Mouse (Mus musculus): Measurements from ENCODE around the gene Pptc7. TPM values are rescaled to one million over a fixed set of nuclear protein-coding genes. Genes with fewer than 3 reads are reported as not detected.

Pptc7 gene
- 100 to 1,000 TPM; 112 to 135 TPM for total RNA-seq (2021)
- long read RNA-seq, experiment 1, full-length matches to known transcripts = 21 of 55 reads
- long read RNA-seq, experiment 1, partial matches to known transcripts = 1 of 55 reads
- long read RNA-seq, experiment 1, other reads (novel, unspliced or antisense) = 33 of 55 reads
- long read RNA-seq, experiment 2, full-length matches to known transcripts = 6 of 29 reads
- long read RNA-seq, experiment 2, partial matches to known transcripts = 0 of 29 reads
- long read RNA-seq, experiment 2, other reads (novel, unspliced or antisense) = 23 of 29 reads

GRCm38 (mm10) chr5:122284183-122285028 lies at the start of gene Pptc7:
Gene Pptc7 (plus strand): TSS chr5:122284365.
- DNase-seq = peak; percentile 90 to 93

GRCm38 (mm10) chr5:122235196-122235836 lies 48.8 kb upstream of the Pptc7 start:
- no peak for DNase-seq

- DNase-seq = no peak
Observed at GRCm38 (mm10) chr5:122237200-122237599, 47.0 kb upstream of the Pptc7 start.

- DNase-seq = peak in 1 of 2 experiments; percentile 53
Observed at GRCm38 (mm10) chr5:122239618-122240017, 44.5 kb upstream of the Pptc7 start.

GRCm38 (mm10) chr5:122240521-122240920 lies 43.6 kb upstream of the Pptc7 start:
- DNase-seq = no peak

- no peak for DNase-seq
Observed at GRCm38 (mm10) chr5:122240989-122241388, 43.2 kb upstream of the Pptc7 start.

- DNase-seq = peak; percentile 45 to 65
Observed at GRCm38 (mm10) chr5:122242521-122243123, 41.5 kb upstream of the Pptc7 start.

GRCm38 (mm10) chr5:122243781-122244523 lies 40.2 kb upstream of the Pptc7 start:
- no peak for DNase-seq

GRCm38 (mm10) chr5:122245186-122245585 lies 39.0 kb upstream of the Pptc7 start:
- DNase-seq = no peak

GRCm38 (mm10) chr5:122246547-122247167 lies 37.5 kb upstream of the Pptc7 start:
- DNase-seq = no peak

- peak; percentile 56 to 75 for DNase-seq
Observed at GRCm38 (mm10) chr5:122247529-122247928, 36.6 kb upstream of the Pptc7 start.

GRCm38 (mm10) chr5:122247934-122248333 lies 36.2 kb upstream of the Pptc7 start:
- DNase-seq = no peak

GRCm38 (mm10) chr5:122249281-122249680 lies 34.9 kb upstream of the Pptc7 start:
- DNase-seq = no peak

- no peak for DNase-seq
Observed at GRCm38 (mm10) chr5:122251895-122252606, 32.1 kb upstream of the Pptc7 start.

GRCm38 (mm10) chr5:122258027-122258741 lies 26.0 kb upstream of the Pptc7 start:
- no peak for DNase-seq

- DNase-seq = no peak
Observed at GRCm38 (mm10) chr5:122262104-122262503, 22.1 kb upstream of the Pptc7 start.

- peak; percentile 90 to 94 for DNase-seq
Observed at GRCm38 (mm10) chr5:122263933-122264905, 19.9 kb upstream of the Pptc7 start, which contains the start of gene Tctn1. Gene Tctn1 (minus strand): TSS chr5:122264460.

- DNase-seq = no peak
Observed at GRCm38 (mm10) chr5:122265187-122265586, 19.0 kb upstream of the Pptc7 start.

Measured in heart, adult 18-20 months (tissue).